Mouse (Mus musculus) layer of hippocampus, postnatal 10 days (tissue): ENCODE data around the gene Trit1. TPM values are rescaled to one million over a fixed set of nuclear protein-coding genes. Genes with fewer than 3 reads are reported as not detected.

Experiments used
- total RNA-seq, 2 experiments: library from RNA; stranded (reverse); gene quantifications; 2 replicates each; pipeline ENCODE4 v1.2.3; 2021

Gene Trit1
- total RNA-seq, 2 experiments from 2014 or later = 24.5 to 29.2 TPM

Other genes with a start within 250 kb of the Trit1 start
- gene Ppt1, start 180.4 kb upstream of the Trit1 start, total RNA-seq = 10 to 100 TPM; 65.8 to 73.0 TPM
- gene Cap1, start 130.5 kb upstream of the Trit1 start, total RNA-seq = 100 to 1,000 TPM; 192 to 203 TPM
- gene Mfsd2a, start 55.4 kb upstream of the Trit1 start, total RNA-seq = 10 to 100 TPM; 64.0 to 68.9 TPM
- 10 to 100 TPM; 53.5 to 59.1 TPM for gene Mycl, start 20.9 kb upstream of the Trit1 start, total RNA-seq
- gene Bmp8b, start 88.6 kb downstream of the Trit1 start, total RNA-seq = under 1 TPM; 0.42 to 0.71 TPM
- under 1 TPM; 0.39 to 0.45 TPM for gene Oxct2b, start 99.7 kb downstream of the Trit1 start, total RNA-seq
- 10 to 100 TPM; 22.2 to 24.7 TPM for gene Ppie, start 123.4 kb downstream of the Trit1 start, total RNA-seq
- 100 to 1,000 TPM; 222 to 231 TPM for gene Hpcal4, start 166.6 kb downstream of the Trit1 start, total RNA-seq
- gene Nt5c1a, start 184.9 kb downstream of the Trit1 start, total RNA-seq = 1 to 10 TPM; 6.9 to 7.4 TPM
- 1 to 10 TPM; 7.3 to 8.5 TPM for gene Heyl, start 217.0 kb downstream of the Trit1 start, total RNA-seq
- gene Pabpc4, start 245.8 kb downstream of the Trit1 start, total RNA-seq = 10 to 100 TPM; 47.0 to 49.9 TPM